Mouse (Mus musculus) kidney, embryonic 15.5 days (tissue): ENCODE results near the gene Zbtb24. TPM values are rescaled to one million over a fixed set of nuclear protein-coding genes. Genes with fewer than 3 reads are reported as not detected.

Experiments
- polyA plus RNA-seq: library from polyadenylated mRNA; unstranded; fragments of >200 nt; fragmentation: Nextera tagmentation; extraction: Ambion mirVana; gene quantifications from 2 replicates; pipeline ENCODE4 v1.2.1, GENCODE M21; 2015

The Zbtb24 gene
- polyA plus RNA-seq, 1 experiment from 2014 or later: 19.8 TPM

Other genes starting within 250 kb of the Zbtb24 start
- gene Fig4, start 147.1 kb upstream of the Zbtb24 start, polyA plus RNA-seq: 15.7 and 17.5 TPM in 2 replicates
- gene Ak9, start 146.4 kb upstream of the Zbtb24 start, polyA plus RNA-seq: 0.04 TPM in 2 replicates
- gene Mical1, start 25.9 kb downstream of the Zbtb24 start, polyA plus RNA-seq: 31.5 and 39.3 TPM in 2 replicates
- gene Smpd2, start 40.0 kb downstream of the Zbtb24 start, polyA plus RNA-seq: 59.6 and 72.0 TPM in 2 replicates
- gene Ppil6, start 40.1 kb downstream of the Zbtb24 start, polyA plus RNA-seq: 2.4 and 2.6 TPM in 2 replicates
- 180 and 188 TPM in 2 replicates for gene Cd164, start 69.0 kb downstream of the Zbtb24 start, polyA plus RNA-seq